In the genomic region with DNA sequence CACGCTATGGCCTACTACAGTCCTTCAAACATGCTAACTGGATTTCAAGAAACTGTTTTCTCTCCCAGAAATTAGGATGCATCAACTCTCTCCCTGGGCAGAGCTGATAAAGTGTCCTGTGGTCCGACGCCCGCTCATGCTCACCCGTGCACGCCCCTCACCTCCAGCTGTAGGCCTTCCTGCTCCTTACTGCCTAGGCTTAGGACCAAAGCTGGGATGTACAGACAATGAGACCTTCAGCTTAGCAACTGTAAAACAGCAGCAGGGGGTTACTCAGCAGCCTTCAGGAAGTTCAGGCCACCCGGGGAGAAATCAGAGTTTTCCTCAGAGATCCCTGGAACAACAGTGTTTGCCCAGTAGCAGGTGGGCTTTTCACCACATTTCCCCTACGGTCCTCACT, we compare ENCODE assay signal across 21 mouse cellular contexts. TPM values are rescaled to one million over a fixed set of nuclear protein-coding genes. Genes with fewer than 3 reads are reported as not detected.
"Had no signal": no experiment of that assay in that cellular context is flagged by ENCODE, and none has a peak within 500 bp of the region (broad histone marks: within the 10 kb centered on the region; RNA-seq: fewer than 3 reads in every experiment).

No protein-coding gene starts in this region.

- H3K27me3 ChIP-seq: midbrain, embryonic 13.5 days; neural tube, embryonic 13.5 days; neural tube, embryonic 15.5 days had no signal

- H3K4me2 ChIP-seq: lung, embryonic 14.5 days; midbrain, embryonic 11.5 days; midbrain, embryonic 13.5 days; neural tube, embryonic 13.5 days; neural tube, embryonic 15.5 days had no signal

- H3K4me1 ChIP-seq: neural tube, embryonic 15.5 days had no signal

- H3K27ac ChIP-seq: midbrain, embryonic 13.5 days; neural tube, embryonic 13.5 days; neural tube, embryonic 15.5 days had no signal

- ATAC-seq: midbrain, embryonic 13.5 days; midbrain, embryonic 16.5 days had no signal

- H3K4me3 ChIP-seq: midbrain, embryonic 13.5 days; myocyte; neural tube, embryonic 13.5 days; neural tube, embryonic 15.5 days had no signal

- DNase-seq: lung, adult 18-20 months; lung, embryonic 14.5 days; lung, postnatal 10 days; lung, postnatal 4 days; retina, postnatal 1 day; right cerebral cortex, adult 18-20 months; right cerebral cortex, postnatal 25 days; right cerebral cortex, postnatal 4 days; spleen, adult 18-20 months; thymus, adult 18-20 months; thymus, postnatal 14 days; thymus, postnatal 36 days had no signal

- H3K36me3 ChIP-seq: midbrain, embryonic 13.5 days; neural tube, embryonic 13.5 days; neural tube, embryonic 15.5 days had no signal

- H3K9ac ChIP-seq: lung, embryonic 14.5 days; midbrain, embryonic 13.5 days; neural tube, embryonic 13.5 days; neural tube, embryonic 15.5 days had no signal

- H3K9me3 ChIP-seq: midbrain, embryonic 13.5 days; neural tube, embryonic 13.5 days; neural tube, embryonic 15.5 days had no signal

RNA-seq across cellular contexts. Expression of a gene that starts 37.1 kb away (rescaled TPM):
- polyA plus RNA-seq: lung, embryonic 14.5 days; lung, embryonic 16.5 days; stomach, embryonic 14.5 days; stomach, embryonic 16.5 days had no signal
